Mouse (Mus musculus): ENCODE data around the gene St3gal6. TPM values are rescaled to one million over a fixed set of nuclear protein-coding genes. Genes with fewer than 3 reads are reported as not detected.

Gene St3gal6
- polyA plus RNA-seq, 1 experiment from 2014 or later: 5.7 TPM

- Histone ChIP-seq H3K27ac (no peak overlapping the region), H3K9ac (no peak overlapping the region), H3K4me2 (no peak overlapping the region), H3K4me3 (no peak overlapping the region), H3K27me3 (peaks cover 8% of the 10 kb centered on the region), H3K36me3 (ENCODE audit: poor library complexity, severe bottlenecking) (no peaks in the 10 kb centered on the region), H3K9me3 (replicated peaks) (peaks cover 7% of the 10 kb centered on the region; the same call in 1 of the 2 replicates), H3K4me1 (0 out of 2 replicates have a peak, but pooled peaks cover 8% of the 10 kb centered on the region)
- WGBS: 92% methylated on average over 6 of the region's 6 CpGs
- ATAC-seq: no peak
Measured at GRCm38 (mm10) chr16:58520457-58520856, 3.6 kb downstream of the St3gal6 start.

GRCm38 (mm10) chr16:58519650-58520073 is 4.4 kb downstream of the St3gal6 start:
- 57% methylated on average over 11 of the region's 11 CpGs for WGBS
- H3K4me2 ChIP-seq: 0 out of 2 replicates have a peak overlapping the region, but pooled peaks have one; percentile 4
- no peak for ATAC-seq

GRCm38 (mm10) chr16:58516960-58517798 is 6.9 kb downstream of the St3gal6 start:
- Histone ChIP-seq H3K27ac (no peak overlapping the region), H3K9ac (no peak overlapping the region), H3K36me3 (ENCODE audit: poor library complexity, severe bottlenecking) (no peaks in the 10 kb centered on the region), H3K4me1 (peaks cover 5% of the 10 kb centered on the region), H3K27me3 (peaks cover 8% of the 10 kb centered on the region), H3K9me3 (replicated peaks) (no peaks in the 10 kb centered on the region), H3K4me3 (no peak overlapping the region), H3K4me2 (no peak overlapping the region)
- 88% methylated on average over 7 of the region's 7 CpGs for WGBS
- no peak for ATAC-seq

More at GRCm38 (mm10) chr16:58519650-58520073, 4.4 kb downstream of the St3gal6 start:
- Histone ChIP-seq H3K4me3 (no peak overlapping the region), H3K27ac (no peak overlapping the region), H3K9ac (no peak overlapping the region), H3K9me3 (replicated peaks) (0 out of 2 replicates have a peak, but pooled peaks cover 3% of the 10 kb centered on the region), H3K4me1 (0 out of 2 replicates have a peak, but pooled peaks cover 8% of the 10 kb centered on the region), H3K27me3 (peaks cover 8% of the 10 kb centered on the region), H3K36me3 (ENCODE audit: poor library complexity, severe bottlenecking) (no peaks in the 10 kb centered on the region)

GRCm38 (mm10) chr16:58516161-58516560 is 7.9 kb downstream of the St3gal6 start:
- Histone ChIP-seq H3K9ac (no peak overlapping the region), H3K36me3 (ENCODE audit: poor library complexity, severe bottlenecking) (no peaks in the 10 kb centered on the region), H3K4me2 (no peak overlapping the region), H3K4me1 (peaks cover 8% of the 10 kb centered on the region), H3K27me3 (0 out of 2 replicates have a peak, but pooled peaks cover 5% of the 10 kb centered on the region), H3K9me3 (replicated peaks) (no peaks in the 10 kb centered on the region), H3K4me3 (no peak overlapping the region), H3K27ac (no peak overlapping the region)
- 95% methylated on average over 2 of the region's 2 CpGs for WGBS
- ATAC-seq: no peak

- 92% methylated on average over 9 of the region's 9 CpGs for WGBS
- Histone ChIP-seq H3K4me3 (no peak overlapping the region), H3K9ac (no peak overlapping the region), H3K4me2 (no peak overlapping the region), H3K4me1 (peaks cover 13% of the 10 kb centered on the region), H3K36me3 (ENCODE audit: poor library complexity, severe bottlenecking) (no peaks in the 10 kb centered on the region), H3K27ac (no peak overlapping the region), H3K9me3 (replicated peaks) (no peaks in the 10 kb centered on the region), H3K27me3 (no peaks in the 10 kb centered on the region)
- no peak for ATAC-seq
Measured at GRCm38 (mm10) chr16:58514565-58514964, 9.5 kb downstream of the St3gal6 start.

GRCm38 (mm10) chr16:58513755-58514154 is 10.3 kb downstream of the St3gal6 start:
- no peaks in the 10 kb centered on the region for H3K36me3 ChIP-seq (ENCODE audit: poor library complexity, severe bottlenecking)
- no peak overlapping the region; the same call in 1 of the 2 replicates for H3K27ac ChIP-seq
- peaks cover 13% of the 10 kb centered on the region for H3K4me1 ChIP-seq
- no peaks in the 10 kb centered on the region for H3K27me3 ChIP-seq
- no peak overlapping the region for H3K9ac ChIP-seq
- WGBS: 57% methylated on average over 6 of the region's 6 CpGs
- H3K9me3 ChIP-seq (replicated peaks): no peaks in the 10 kb centered on the region
- no peak for ATAC-seq
- no peak overlapping the region for H3K4me2 ChIP-seq
- no peak overlapping the region for H3K4me3 ChIP-seq

- H3K4me3 ChIP-seq: no peak overlapping the region
- WGBS: 35% methylated on average over 3 of the region's 3 CpGs
- peaks cover 13% of the 10 kb centered on the region for H3K4me1 ChIP-seq
- no peak overlapping the region for H3K27ac ChIP-seq
- H3K9me3 ChIP-seq (replicated peaks): no peaks in the 10 kb centered on the region
- ATAC-seq: peak; percentile 45; the same call in 1 of the 2 replicates
- H3K36me3 ChIP-seq (ENCODE audit: poor library complexity, severe bottlenecking): no peaks in the 10 kb centered on the region
- no peaks in the 10 kb centered on the region for H3K27me3 ChIP-seq
- H3K9ac ChIP-seq: no peak overlapping the region
- H3K4me2 ChIP-seq: no peak overlapping the region
Measured at GRCm38 (mm10) chr16:58512887-58513286, 11.2 kb downstream of the St3gal6 start.

GRCm38 (mm10) chr16:58512181-58512761 is 11.8 kb downstream of the St3gal6 start:
- H3K4me3 ChIP-seq: no peak overlapping the region
- H3K9me3 ChIP-seq (replicated peaks): no peaks in the 10 kb centered on the region
- no peak overlapping the region; the same call in 1 of the 2 replicates for H3K4me2 ChIP-seq
- peaks cover 13% of the 10 kb centered on the region for H3K4me1 ChIP-seq
- ATAC-seq: peak; percentile 59; the same call in 1 of the 2 replicates
- H3K27me3 ChIP-seq: no peaks in the 10 kb centered on the region
- no peaks in the 10 kb centered on the region for H3K36me3 ChIP-seq (ENCODE audit: poor library complexity, severe bottlenecking)
- 32% methylated on average over 9 of the region's 9 CpGs for WGBS
- H3K9ac ChIP-seq: no peak overlapping the region
- H3K27ac ChIP-seq: no peak overlapping the region

GRCm38 (mm10) chr16:58504945-58505344 is 19.1 kb downstream of the St3gal6 start:
- Histone ChIP-seq H3K36me3 (ENCODE audit: poor library complexity, severe bottlenecking) (no peaks in the 10 kb centered on the region), H3K27ac (no peak overlapping the region), H3K4me2 (no peak overlapping the region), H3K4me3 (no peak overlapping the region), H3K4me1 (peaks cover 8% of the 10 kb centered on the region; the same call in 1 of the 2 replicates), H3K9ac (no peak overlapping the region), H3K27me3 (no peaks in the 10 kb centered on the region), H3K9me3 (replicated peaks) (no peaks in the 10 kb centered on the region)
- ATAC-seq: no peak

GRCm38 (mm10) chr16:58502566-58502965 is 21.5 kb downstream of the St3gal6 start:
- no peak for ATAC-seq
- H3K4me2 ChIP-seq: no peak overlapping the region
- H3K4me1 ChIP-seq: peaks cover 11% of the 10 kb centered on the region; the same call in 1 of the 2 replicates
- no peaks in the 10 kb centered on the region for H3K36me3 ChIP-seq (ENCODE audit: poor library complexity, severe bottlenecking)
- H3K9me3 ChIP-seq (replicated peaks): no peaks in the 10 kb centered on the region
- no peak overlapping the region for H3K4me3 ChIP-seq
- H3K9ac ChIP-seq: no peak overlapping the region
- WGBS: 74% methylated on average over 6 of the region's 6 CpGs
- no peak overlapping the region for H3K27ac ChIP-seq
- H3K27me3 ChIP-seq: no peaks in the 10 kb centered on the region

GRCm38 (mm10) chr16:58501760-58502301 is 22.2 kb downstream of the St3gal6 start:
- WGBS: 33% methylated on average over 6 of the region's 6 CpGs
- no peak for ATAC-seq

GRCm38 (mm10) chr16:58499650-58500049 is 24.4 kb downstream of the St3gal6 start:
- H3K27me3 ChIP-seq: peaks cover 4% of the 10 kb centered on the region; the same call in 1 of the 2 replicates
- H3K4me1 ChIP-seq: peaks cover 11% of the 10 kb centered on the region; the same call in 1 of the 2 replicates
- H3K4me2 ChIP-seq: no peak overlapping the region
- no peaks in the 10 kb centered on the region for H3K36me3 ChIP-seq (ENCODE audit: poor library complexity, severe bottlenecking)
- H3K27ac ChIP-seq: no peak overlapping the region
- WGBS: 38% methylated on average over 5 of the region's 5 CpGs
- H3K9me3 ChIP-seq (replicated peaks): no peaks in the 10 kb centered on the region
- ATAC-seq: no peak
- H3K9ac ChIP-seq: no peak overlapping the region
- H3K4me3 ChIP-seq: no peak overlapping the region

More at GRCm38 (mm10) chr16:58501760-58502301, 22.2 kb downstream of the St3gal6 start:
- Histone ChIP-seq H3K4me1 (peaks cover 11% of the 10 kb centered on the region; the same call in 1 of the 2 replicates), H3K27me3 (peaks cover 4% of the 10 kb centered on the region; the same call in 1 of the 2 replicates), H3K4me3 (no peak overlapping the region), H3K9me3 (replicated peaks) (no peaks in the 10 kb centered on the region), H3K27ac (no peak overlapping the region), H3K9ac (no peak overlapping the region), H3K4me2 (no peak overlapping the region), H3K36me3 (ENCODE audit: poor library complexity, severe bottlenecking) (no peaks in the 10 kb centered on the region)

All from forebrain, embryonic 13.5 days (tissue).